Mouse (Mus musculus): ENCODE measurements around the gene Cadps2. TPM values are rescaled to one million over a fixed set of nuclear protein-coding genes. Genes with fewer than 3 reads are reported as not detected.
A peak's percentile ranks its signal among the peaks of the same experiment; 100 is the strongest.

Gene Cadps2
- total RNA-seq, 2 experiments from 2014 or later = 0.15 to 0.22 TPM

- Histone ChIP-seq H3K4me3 (no peak overlapping the region), H3K27ac (no peak overlapping the region)
- intact Hi-C loops (cut with DNase I) = no loop called here
- no peak for DNase-seq
- TF ChIP-seq CTCF (IDR thresholded peaks at IDR 0.05) = no peak
Observed at GRCm38 (mm10) chr6:23467885-23468284, 371.3 kb downstream of the Cadps2 start.

- intact Hi-C loops (cut with DNase I) = no loop called here
Observed at GRCm38 (mm10) chr6:23462600-23463280, 376.5 kb downstream of the Cadps2 start.

GRCm38 (mm10) chr6:23457748-23458147, 381.5 kb downstream of the Cadps2 start:
- peak; percentile 80 for TF ChIP-seq CTCF (IDR thresholded peaks at IDR 0.05)
- Histone ChIP-seq H3K27ac (no peak overlapping the region), H3K4me3 (no peak overlapping the region)
- DNase-seq = peak; percentile 35
- intact Hi-C loops (cut with DNase I) = loop anchor here (10.0 kb wide), 1 partner anchor 273 kb away; no protein-coding TSS in a partner anchor

More at GRCm38 (mm10) chr6:23462600-23463280, 376.5 kb downstream of the Cadps2 start:
- TF ChIP-seq CTCF (IDR thresholded peaks at IDR 0.05) = peak; percentile 57
- no peak for DNase-seq
- no peak overlapping the region for H3K27ac ChIP-seq
- no peak overlapping the region for H3K4me3 ChIP-seq

- no peak for TF ChIP-seq CTCF (IDR thresholded peaks at IDR 0.05)
- H3K27ac ChIP-seq = no peak overlapping the region
- no peak for DNase-seq
- intact Hi-C loops (cut with DNase I) = loop anchor here (10.0 kb wide), 1 partner anchor 269 kb away; no protein-coding TSS in a partner anchor
- no peak overlapping the region for H3K4me3 ChIP-seq
Observed at GRCm38 (mm10) chr6:23453907-23454306, 385.3 kb downstream of the Cadps2 start.

- intact Hi-C loops (cut with DNase I) = no loop called here
- DNase-seq = no peak
- Histone ChIP-seq H3K4me3 (no peak overlapping the region), H3K27ac (no peak overlapping the region)
- no peak for TF ChIP-seq CTCF (IDR thresholded peaks at IDR 0.05)
Observed at GRCm38 (mm10) chr6:23439897-23440296, 399.3 kb downstream of the Cadps2 start.

- TF ChIP-seq CTCF (IDR thresholded peaks at IDR 0.05) = no peak
- intact Hi-C loops (cut with DNase I) = no loop called here
- DNase-seq = no peak
- H3K4me3 ChIP-seq = no peak overlapping the region
- H3K27ac ChIP-seq = no peak overlapping the region
Observed at GRCm38 (mm10) chr6:23410256-23411049, 428.8 kb downstream of the Cadps2 start.

- no peak for TF ChIP-seq CTCF (IDR thresholded peaks at IDR 0.05)
- no peak for DNase-seq
- H3K4me3 ChIP-seq = no peak overlapping the region
- intact Hi-C loops (cut with DNase I) = no loop called here
- H3K27ac ChIP-seq = no peak overlapping the region
Observed at GRCm38 (mm10) chr6:23394131-23394530, 445.1 kb downstream of the Cadps2 start.

GRCm38 (mm10) chr6:23392711-23393110, 446.5 kb downstream of the Cadps2 start:
- DNase-seq = no peak
- Histone ChIP-seq H3K4me3 (no peak overlapping the region), H3K27ac (no peak overlapping the region)
- no peak for TF ChIP-seq CTCF (IDR thresholded peaks at IDR 0.05)
- intact Hi-C loops (cut with DNase I) = no loop called here

- no peak overlapping the region for H3K4me3 ChIP-seq
Observed at GRCm38 (mm10) chr6:23386711-23387110, 452.5 kb downstream of the Cadps2 start.

GRCm38 (mm10) chr6:23383004-23383347, 456.2 kb downstream of the Cadps2 start:
- no peak for TF ChIP-seq CTCF (IDR thresholded peaks at IDR 0.05)
- H3K27ac ChIP-seq = no peak overlapping the region
- intact Hi-C loops (cut with DNase I) = no loop called here

More at GRCm38 (mm10) chr6:23386711-23387110, 452.5 kb downstream of the Cadps2 start:
- TF ChIP-seq CTCF (IDR thresholded peaks at IDR 0.05) = no peak
- DNase-seq = no peak
- H3K27ac ChIP-seq = no peak overlapping the region
- intact Hi-C loops (cut with DNase I) = no loop called here

GRCm38 (mm10) chr6:23382283-23383003, 456.8 kb downstream of the Cadps2 start:
- no peak overlapping the region for H3K27ac ChIP-seq
- intact Hi-C loops (cut with DNase I) = no loop called here
- DNase-seq = no peak
- no peak for TF ChIP-seq CTCF (IDR thresholded peaks at IDR 0.05)
- no peak overlapping the region for H3K4me3 ChIP-seq

More at GRCm38 (mm10) chr6:23383004-23383347, 456.2 kb downstream of the Cadps2 start:
- DNase-seq = no peak
- H3K4me3 ChIP-seq = no peak overlapping the region

GRCm38 (mm10) chr6:23376327-23376726, 462.9 kb downstream of the Cadps2 start:
- Histone ChIP-seq H3K4me3 (no peak overlapping the region), H3K27ac (no peak overlapping the region)
- no peak for TF ChIP-seq CTCF (IDR thresholded peaks at IDR 0.05)
- no peak for DNase-seq
- intact Hi-C loops (cut with DNase I) = no loop called here

Data from gastrocnemius, adult 2 months (tissue).